Mouse (Mus musculus): ENCODE measurements at regions not wholly inside any gene's neighbourhood (a gene's known extent, or its start where the extent isn't known, plus 50 kb on each side); places are given as distances from the start of the nearest gene placed in this dataset.

DNA sequence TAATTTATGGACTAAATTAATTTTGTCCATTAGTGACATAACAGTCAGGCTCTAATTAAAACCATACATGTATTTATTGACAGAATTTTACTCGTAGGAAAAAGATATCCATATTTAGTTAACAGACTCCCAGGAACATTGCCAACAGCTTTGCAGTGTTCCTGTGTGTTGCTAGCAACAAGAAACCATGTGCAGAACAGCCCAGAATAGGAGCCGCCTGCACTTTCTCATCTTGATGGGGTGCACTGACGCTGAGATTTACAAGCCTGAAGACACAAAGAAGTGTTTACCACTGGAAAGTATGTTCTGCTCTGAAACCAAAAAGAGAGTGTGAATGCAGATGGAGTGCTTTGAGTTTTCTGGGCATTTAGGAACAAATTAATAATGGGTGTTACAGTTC, 118.5 kb upstream of the Rgs1 start:
- TF ChIP-seq POLR2A (IDR thresholded peaks at IDR 0.05; ENCODE audit: borderline replicate concordance, extremely low read depth, insufficient read depth, insufficient read length, poor library complexity, severe bottlenecking) (no peak), CTCF (IDR thresholded peaks at IDR 0.05; ENCODE audit: borderline replicate concordance, extremely low read depth, insufficient read depth, insufficient read length) (no peak)

Data from brain, embryonic 14.5 days (tissue).